Mouse (Mus musculus): Measurements from ENCODE around the gene Zfp952.

GRCm38 (mm10) chr17:32998492-32998891 is 5.6 kb downstream of the Zfp952 start:
- TF ChIP-seq CTCF (IDR thresholded peaks at IDR 0.05; ENCODE audit: extremely low read depth, insufficient read length, insufficient replicate concordance, low read depth, low read length): no peak
- no peak for TF ChIP-seq POLR2A (IDR thresholded peaks at IDR 0.05; ENCODE audit: low read depth, low read length)
